In genomic region chr5:89701241-89702007, GRCm38 (mm10) we compare ENCODE assay signal across 10 mouse cellular contexts.
DNase-seq lines count a peak whose midpoint lies in the region; ATAC-seq and TF ChIP-seq lines count a peak whose summit lies in the region.
"Had no signal": no experiment of that assay in that cellular context is flagged by ENCODE, and none has a peak within 500 bp of the region (broad histone marks: within the 10 kb centered on the region; RNA-seq: fewer than 3 reads in every experiment).

No protein-coding gene starts in this region.

- ATAC-seq in frontal cortex, adult (ENCODE audit: low TSS enrichment): peak; percentile 83

- no peak overlapping the region for H3K4me3 ChIP-seq in gastrocnemius, adult 2 months
- H3K4me3 ChIP-seq: limb, embryonic 15.5 days; stomach, embryonic 15.5 days had no signal

- intact Hi-C loops in gastrocnemius, adult 2 months (cut with DNase I): no loop called here

- no peak overlapping the region for H3K27ac ChIP-seq in gastrocnemius, adult 2 months
- H3K27ac ChIP-seq: limb, embryonic 15.5 days; stomach, embryonic 15.5 days had no signal

- DNase-seq in gastrocnemius, postnatal 10 days: peak; percentile 26
- no peak for DNase-seq in gastrocnemius, adult 2 months
- DNase-seq in adrenal gland, postnatal 36 days: peak; percentile 66 to 79
- peak; percentile 70 for DNase-seq in layer of hippocampus, adult 11-12 months (ENCODE audit: low spot score)
- DNase-seq in lung, postnatal 36 days: peak; percentile 39
- no peak for DNase-seq in urinary bladder, adult 18-20 months (ENCODE audit: low spot score in 2 of 2)
- no peak for DNase-seq in thymus, postnatal 36 days

- TF ChIP-seq CTCF in gastrocnemius, adult 2 months (IDR thresholded peaks at IDR 0.05): no peak

Comparison
In these comparisons a context has a peak if more than half of its experiments do, and no peak if none do; other contexts are left out.
1. DNase-seq: peak in gastrocnemius, postnatal 10 days (single experiment), adrenal gland, postnatal 36 days (2 of 2), layer of hippocampus, adult 11-12 months (single experiment) and lung, postnatal 36 days (single experiment); none in gastrocnemius, adult 2 months (single experiment), urinary bladder, adult 18-20 months (0 of 2) and thymus, postnatal 36 days (0 of 2).